Mouse (Mus musculus) heart, embryonic 12.5 days (tissue): ENCODE measurements around the gene Susd4. TPM values are rescaled to one million over a fixed set of nuclear protein-coding genes. Genes with fewer than 3 reads are reported as not detected.

ENCODE experiments used
- ATAC-seq: fragments of 200-750 bp; cut with Nextera tagmentation; 2 replicates; pipeline ENCODE4 v1.8.0; 2017; ENCODE audit warnings: moderate TSS enrichment, moderate library complexity; ENCODE audit not compliant: insufficient number of reproducible peaks, low FRiP score
- H3K27ac ChIP-seq: fragments of 300-500 bp; sonication (generic); 2 replicates; pipeline ENCODE4 v1.5.1; 2016; ENCODE audit warnings: mild to moderate bottlenecking, moderate library complexity; ENCODE audit not compliant: poor library complexity, severe bottlenecking
- H3K27me3 ChIP-seq: fragments of 300-500 bp; sonication (generic); replicated peaks from 2 replicates; pipeline ENCODE4 v1.6.1; 2016; ENCODE audit warnings: mild to moderate bottlenecking, moderate library complexity
- H3K36me3 ChIP-seq: fragments of 300-500 bp; sonication (generic); 2 replicates; pipeline ENCODE4 v1.6.1; 2016; ENCODE audit warnings: mild to moderate bottlenecking, moderate library complexity
- H3K4me1 ChIP-seq: fragments of 300-500 bp; sonication (generic); replicated peaks from 2 replicates; pipeline ENCODE4 v1.6.1; 2016; ENCODE audit warnings: mild to moderate bottlenecking
- H3K4me2 ChIP-seq: fragments of 300-500 bp; sonication (generic); 2 replicates; pipeline ENCODE4 v1.6.1; 2016; ENCODE audit warnings: mild to moderate bottlenecking, moderate library complexity
- H3K4me3 ChIP-seq: fragments of 300-500 bp; sonication (generic); 2 replicates; pipeline ENCODE4 v1.5.1; 2016; ENCODE audit warnings: mild to moderate bottlenecking
- H3K9ac ChIP-seq: fragments of 300-500 bp; sonication (generic); 2 replicates; pipeline ENCODE4 v1.6.1; 2016; ENCODE audit warnings: mild to moderate bottlenecking, moderate library complexity
- H3K9me3 ChIP-seq: fragments of 300-500 bp; sonication (generic); replicated peaks from 2 replicates; pipeline ENCODE4 v1.6.1; 2016; ENCODE audit warnings: mild to moderate bottlenecking, moderate library complexity
- whole genome bisulfite sequencing: fragments of 180-500 bp; shearing (Covaris S2); methylation state at CpG from one replicate; pipeline ENCODE4 v1.1.7; 2016; 5-methylcytosine and 5-hydroxymethylcytosine counted together
- polyA plus RNA-seq: library from polyadenylated mRNA; unstranded; fragments of >200 nt; fragmentation: Nextera tagmentation; extraction: Ambion mirVana; gene quantifications from 2 replicates; pipeline ENCODE4 v1.2.1, GENCODE M21; 2016

Gene Susd4
- polyA plus RNA-seq, 1 experiment from 2014 or later, result 4.7 TPM

DNA sequence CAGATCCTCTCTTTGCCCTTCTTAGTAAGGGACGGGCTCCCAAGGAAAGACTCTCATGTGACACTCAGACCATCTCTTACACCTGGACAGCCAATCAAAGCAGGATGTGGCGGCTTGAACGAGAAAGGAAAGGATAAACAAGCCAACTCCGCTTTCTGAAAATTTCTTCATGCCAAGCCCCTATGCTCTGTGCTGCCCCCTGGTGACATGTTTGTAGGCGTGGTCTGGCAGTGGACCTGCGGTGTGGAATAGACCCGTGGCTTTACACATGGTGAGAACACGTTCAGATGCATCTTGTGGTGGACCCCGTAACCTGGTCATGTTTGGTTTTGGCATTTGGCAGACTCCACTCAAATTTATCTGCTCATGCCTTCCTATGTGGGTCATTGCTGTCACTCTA lies 132.0 kb downstream of the Susd4 start:
- H3K36me3 ChIP-seq, result no peaks in the 10 kb centered on the region
- H3K27ac ChIP-seq, result no peak overlapping the region
- H3K4me2 ChIP-seq, result no peak overlapping the region
- no peaks in the 10 kb centered on the region for H3K27me3 ChIP-seq
- ATAC-seq, result no peak
- H3K4me1 ChIP-seq, result peaks cover 10% of the 10 kb centered on the region; the same call in 1 of the 2 replicates
- WGBS, result 58% methylated on average over 9 of the region's 9 CpGs
- no peak overlapping the region for H3K4me3 ChIP-seq
- H3K9ac ChIP-seq, result no peak overlapping the region
- no peaks in the 10 kb centered on the region for H3K9me3 ChIP-seq

GRCm38 (mm10) chr1:182897071-182897470 lies 133.4 kb downstream of the Susd4 start:
- ATAC-seq, result no peak
- no peaks in the 10 kb centered on the region for H3K36me3 ChIP-seq
- WGBS, result 52% methylated on average over 6 of the region's 6 CpGs
- H3K4me2 ChIP-seq, result no peak overlapping the region
- no peaks in the 10 kb centered on the region for H3K27me3 ChIP-seq
- no peak overlapping the region for H3K27ac ChIP-seq
- H3K4me3 ChIP-seq, result no peak overlapping the region
- H3K9ac ChIP-seq, result no peak overlapping the region
- H3K9me3 ChIP-seq, result no peaks in the 10 kb centered on the region
- peaks cover 10% of the 10 kb centered on the region; the same call in 1 of the 2 replicates for H3K4me1 ChIP-seq

DNA sequence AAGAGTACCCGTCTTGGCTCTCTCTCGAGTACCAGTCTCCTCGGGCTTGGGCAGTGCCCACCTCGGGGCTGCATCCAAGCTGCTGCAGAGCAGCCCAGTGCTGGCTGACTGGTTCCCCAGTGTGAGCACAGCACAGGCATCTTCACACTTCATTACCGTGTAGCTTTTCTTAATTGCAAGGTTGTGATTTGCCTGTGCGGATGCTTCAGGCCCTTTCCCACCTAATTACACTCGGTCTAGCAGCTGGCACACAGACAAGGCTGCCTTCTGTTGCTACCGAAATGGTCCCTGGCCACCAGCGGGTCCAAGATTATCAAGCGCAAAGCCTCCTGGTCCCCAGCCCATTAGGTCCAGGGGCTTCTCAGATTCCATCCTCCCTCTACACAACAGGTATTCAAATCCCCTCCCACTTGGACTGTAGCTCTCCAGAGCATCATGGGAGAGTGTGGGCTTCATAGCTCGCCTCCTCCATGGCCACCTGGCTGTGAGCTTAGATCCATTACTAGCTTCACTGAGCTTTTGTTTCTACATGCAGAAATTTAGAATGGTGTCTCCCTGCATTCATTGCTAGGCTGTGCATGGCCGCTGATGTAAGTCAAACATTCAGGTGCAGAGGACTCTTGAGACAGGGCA lies 134.0 kb downstream of the Susd4 start:
- WGBS, result 66% methylated on average over 12 of the region's 12 CpGs
- Histone ChIP-seq H3K4me2 (no peak overlapping the region), H3K27me3 (no peaks in the 10 kb centered on the region)

GRCm38 (mm10) chr1:182902095-182902494 lies 138.4 kb downstream of the Susd4 start:
- WGBS, result 49% methylated on average over 5 of the region's 5 CpGs
- peaks cover 19% of the 10 kb centered on the region for H3K4me1 ChIP-seq
- H3K27me3 ChIP-seq, result no peaks in the 10 kb centered on the region
- no peak overlapping the region for H3K27ac ChIP-seq
- ATAC-seq, result no peak
- no peak overlapping the region for H3K4me3 ChIP-seq
- H3K9ac ChIP-seq, result no peak overlapping the region
- no peaks in the 10 kb centered on the region for H3K9me3 ChIP-seq
- no peaks in the 10 kb centered on the region for H3K36me3 ChIP-seq
- H3K4me2 ChIP-seq, result no peak overlapping the region

More for the DNA sequence above, 134.0 kb downstream of the Susd4 start:
- no peak for ATAC-seq
- H3K27ac ChIP-seq, result no peak overlapping the region
- no peaks in the 10 kb centered on the region for H3K36me3 ChIP-seq
- H3K9ac ChIP-seq, result no peak overlapping the region
- H3K4me1 ChIP-seq, result peaks cover 10% of the 10 kb centered on the region; the same call in 1 of the 2 replicates
- no peaks in the 10 kb centered on the region for H3K9me3 ChIP-seq
- no peak overlapping the region for H3K4me3 ChIP-seq

GRCm38 (mm10) chr1:182902906-182903305 lies 139.2 kb downstream of the Susd4 start:
- H3K4me2 ChIP-seq, result no peak overlapping the region
- H3K9me3 ChIP-seq, result no peaks in the 10 kb centered on the region
- H3K4me3 ChIP-seq, result no peak overlapping the region
- no peak overlapping the region for H3K9ac ChIP-seq
- H3K4me1 ChIP-seq, result peaks cover 21% of the 10 kb centered on the region
- 68% methylated on average over 3 of the region's 3 CpGs for WGBS
- no peak overlapping the region for H3K27ac ChIP-seq
- no peaks in the 10 kb centered on the region for H3K36me3 ChIP-seq
- H3K27me3 ChIP-seq, result no peaks in the 10 kb centered on the region
- ATAC-seq, result no peak

DNA sequence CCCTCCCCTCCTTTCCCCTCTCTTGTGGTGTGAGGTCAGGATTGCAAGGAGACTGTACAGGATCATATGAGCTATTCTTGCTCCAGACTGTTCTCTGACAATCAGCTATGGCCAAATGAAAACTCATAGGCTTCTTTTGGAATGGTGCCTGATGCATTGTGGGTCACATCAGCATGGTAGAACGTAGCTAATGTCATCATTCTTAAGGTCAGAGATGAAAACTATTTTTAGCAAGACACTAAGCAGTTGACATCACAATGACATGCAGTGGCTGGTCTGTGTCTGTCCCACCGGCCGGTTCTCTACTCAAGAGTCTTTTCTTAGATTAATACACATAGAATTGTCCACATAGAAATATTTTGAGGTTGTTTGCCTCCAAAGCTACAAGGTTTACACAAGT lies 142.0 kb downstream of the Susd4 start:
- no peaks in the 10 kb centered on the region for H3K27me3 ChIP-seq
- no peak overlapping the region for H3K4me2 ChIP-seq
- H3K9me3 ChIP-seq, result no peaks in the 10 kb centered on the region
- H3K4me3 ChIP-seq, result no peak overlapping the region
- H3K27ac ChIP-seq, result peak overlapping the region; percentile 87
- H3K4me1 ChIP-seq, result peaks cover 44% of the 10 kb centered on the region
- no peak for ATAC-seq
- H3K36me3 ChIP-seq, result no peaks in the 10 kb centered on the region
- H3K9ac ChIP-seq, result no peak overlapping the region
- WGBS, result 17% methylated on average over 3 of the region's 3 CpGs

- H3K27me3 ChIP-seq, result no peaks in the 10 kb centered on the region
- WGBS, result 9% methylated on average over 14 of the region's 14 CpGs
- peak overlapping the region; percentile 18; the same call in 1 of the 2 replicates for H3K4me3 ChIP-seq
- H3K4me1 ChIP-seq, result peaks cover 46% of the 10 kb centered on the region
- 0 out of 2 replicates have a peak overlapping the region, but pooled peaks have one; percentile 51 for H3K9ac ChIP-seq
- H3K4me2 ChIP-seq, result peak overlapping the region; percentile 51
- no peaks in the 10 kb centered on the region for H3K36me3 ChIP-seq
- H3K9me3 ChIP-seq, result peaks cover 6% of the 10 kb centered on the region
- peak overlapping the region; percentile 89 for H3K27ac ChIP-seq
- ATAC-seq, result peak; percentile 90
Measured at GRCm38 (mm10) chr1:182908050-182909036, 144.7 kb downstream of the Susd4 start.

DNA sequence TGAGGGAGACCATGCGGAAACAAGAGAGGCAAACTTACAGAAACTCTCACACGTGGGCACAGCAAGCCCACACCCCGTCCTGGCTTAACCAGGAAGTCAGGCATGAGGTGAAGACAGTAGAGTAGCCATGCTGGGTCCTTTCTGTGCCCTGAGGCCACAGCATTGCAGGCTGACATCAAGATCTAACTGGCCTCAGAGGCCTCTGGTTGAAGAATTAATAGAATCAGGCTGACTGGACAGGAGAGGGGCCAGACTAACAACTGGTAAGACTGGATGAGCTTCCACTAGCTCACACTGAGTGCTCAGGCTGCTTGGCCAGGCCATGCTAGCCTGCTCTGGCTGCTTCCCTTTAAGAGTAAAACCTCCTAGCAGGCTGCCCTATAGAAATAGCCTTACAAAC lies 145.4 kb downstream of the Susd4 start:
- Histone ChIP-seq H3K27me3 (no peaks in the 10 kb centered on the region), H3K4me3 (no peak overlapping the region), H3K4me1 (peaks cover 46% of the 10 kb centered on the region), H3K36me3 (no peaks in the 10 kb centered on the region), H3K9me3 (peaks cover 6% of the 10 kb centered on the region), H3K27ac (peak overlapping the region; percentile 89), H3K4me2 (no peak overlapping the region), H3K9ac (0 out of 2 replicates have a peak overlapping the region, but pooled peaks have one; percentile 1)
- 57% methylated on average over 3 of the region's 3 CpGs for WGBS
- no peak for ATAC-seq

GRCm38 (mm10) chr1:182909596-182909995 lies 145.9 kb downstream of the Susd4 start:
- WGBS, result 80% methylated on average over 5 of the region's 5 CpGs
- no peak for ATAC-seq
- H3K4me2 ChIP-seq, result no peak overlapping the region
- no peak overlapping the region for H3K9ac ChIP-seq
- H3K9me3 ChIP-seq, result peaks cover 6% of the 10 kb centered on the region
- no peak overlapping the region for H3K4me3 ChIP-seq
- H3K27ac ChIP-seq, result 0 out of 2 replicates have a peak overlapping the region, but pooled peaks have one; percentile 89
- H3K4me1 ChIP-seq, result peaks cover 46% of the 10 kb centered on the region
- no peaks in the 10 kb centered on the region for H3K36me3 ChIP-seq
- no peaks in the 10 kb centered on the region for H3K27me3 ChIP-seq

DNA sequence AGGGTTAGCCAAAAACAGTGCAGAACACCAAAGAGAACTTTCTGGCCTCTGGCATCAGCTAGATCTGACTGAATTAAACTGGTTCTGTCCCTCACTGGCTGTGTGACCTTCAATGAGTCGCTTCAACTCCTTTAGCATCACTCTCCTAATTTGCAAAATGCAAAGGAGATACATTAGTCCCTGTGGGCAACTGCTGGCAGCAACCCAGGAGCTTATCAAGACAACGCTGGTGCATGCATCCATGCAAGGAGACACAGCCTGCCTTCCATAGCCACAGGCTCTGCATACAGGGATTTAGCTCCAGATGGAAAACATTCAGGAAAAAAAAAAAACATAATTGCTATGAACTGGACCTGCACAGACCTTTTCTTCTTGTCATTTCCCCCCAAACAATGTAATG lies 148.9 kb downstream of the Susd4 start:
- Histone ChIP-seq H3K36me3 (no peaks in the 10 kb centered on the region), H3K9ac (no peak overlapping the region), H3K4me3 (no peak overlapping the region), H3K27ac (no peak overlapping the region), H3K27me3 (no peaks in the 10 kb centered on the region), H3K4me2 (no peak overlapping the region), H3K9me3 (peaks cover 6% of the 10 kb centered on the region), H3K4me1 (peaks cover 27% of the 10 kb centered on the region)
- 57% methylated on average over 2 of the region's 2 CpGs for WGBS
- ATAC-seq, result no peak
